Mouse (Mus musculus): ENCODE data around the gene Klf13. TPM values are rescaled to one million over a fixed set of nuclear protein-coding genes. Genes with fewer than 3 reads are reported as not detected.

The Klf13 gene
- total and polyA plus RNA-seq, 2 experiments from 2014 or later = 32.0 TPM

- H3K36me3 ChIP-seq (ENCODE audit: insufficient read depth) = no peaks in the 10 kb centered on the region
- peaks cover 22% of the 10 kb centered on the region for H3K4me1 ChIP-seq (ENCODE audit: insufficient read depth)
- no peaks in the 10 kb centered on the region for H3K9me3 ChIP-seq (ENCODE audit: low read length)
- DNase-seq (no peak), ATAC-seq (no peak)
- H3K27me3 ChIP-seq (ENCODE audit: insufficient read depth, low read length) = no peaks in the 10 kb centered on the region
- H3K4me3 ChIP-seq (ENCODE audit: low read depth, low read length) = no peak overlapping the region
- 78% methylated on average over 6 of the region's 6 CpGs for WGBS
- H3K9ac ChIP-seq = no peak overlapping the region
- no peak overlapping the region for H3K4me2 ChIP-seq (ENCODE audit: low read depth)
- no peak overlapping the region for H3K27ac ChIP-seq (ENCODE audit: low read depth, low read length)
- TF ChIP-seq CTCF (IDR thresholded peaks at IDR 0.05; ENCODE audit: low read depth) = no peak
Measured at GRCm38 (mm10) chr7:63933905-63934304, 4.8 kb downstream of the Klf13 start.

DNA sequence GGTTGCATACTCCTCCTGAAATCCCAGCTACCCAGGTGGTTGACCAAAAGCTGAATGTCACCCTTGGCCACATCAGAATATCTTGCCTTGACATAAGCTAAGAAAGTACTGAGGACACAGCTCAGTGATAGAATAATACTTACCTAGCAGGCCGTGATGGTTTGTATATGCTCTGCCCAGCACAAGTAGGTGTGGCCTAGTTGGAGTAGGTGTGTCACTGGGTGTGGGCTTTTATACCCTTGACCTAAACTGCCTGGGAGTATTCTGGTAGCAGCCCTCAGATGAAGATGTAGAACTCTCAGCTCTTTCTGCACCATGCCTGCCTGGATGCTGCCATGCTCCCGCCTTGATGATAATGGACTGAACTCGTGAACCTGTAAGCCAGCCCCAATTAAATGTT, 6.3 kb downstream of the Klf13 start:
- H3K4me3 ChIP-seq (ENCODE audit: low read depth, low read length) = no peak overlapping the region
- no peaks in the 10 kb centered on the region for H3K9me3 ChIP-seq (ENCODE audit: low read length)
- 87% methylated on average over 3 of the region's 3 CpGs for WGBS
- DNase-seq = no peak
- H3K27me3 ChIP-seq (ENCODE audit: insufficient read depth, low read length) = no peaks in the 10 kb centered on the region
- H3K4me1 ChIP-seq (ENCODE audit: insufficient read depth) = peaks cover 22% of the 10 kb centered on the region
- H3K4me2 ChIP-seq (ENCODE audit: low read depth) = no peak overlapping the region
- H3K36me3 ChIP-seq (ENCODE audit: insufficient read depth) = no peaks in the 10 kb centered on the region
- no peak overlapping the region for H3K9ac ChIP-seq
- ATAC-seq = no peak
- no peak overlapping the region for H3K27ac ChIP-seq (ENCODE audit: low read depth, low read length)
- TF ChIP-seq CTCF (IDR thresholded peaks at IDR 0.05; ENCODE audit: low read depth) = no peak

GRCm38 (mm10) chr7:63930766-63931165, 7.9 kb downstream of the Klf13 start:
- no peak overlapping the region for H3K27ac ChIP-seq (ENCODE audit: low read depth, low read length)
- TF ChIP-seq CTCF (IDR thresholded peaks at IDR 0.05; ENCODE audit: low read depth) = no peak
- no peaks in the 10 kb centered on the region for H3K9me3 ChIP-seq (ENCODE audit: low read length)
- no peaks in the 10 kb centered on the region for H3K27me3 ChIP-seq (ENCODE audit: insufficient read depth, low read length)
- WGBS = 77% methylated on average over 5 of the region's 5 CpGs
- H3K4me2 ChIP-seq (ENCODE audit: low read depth) = no peak overlapping the region
- no peak for DNase-seq
- H3K4me3 ChIP-seq (ENCODE audit: low read depth, low read length) = no peak overlapping the region
- peaks cover 27% of the 10 kb centered on the region for H3K4me1 ChIP-seq (ENCODE audit: insufficient read depth)
- no peaks in the 10 kb centered on the region for H3K36me3 ChIP-seq (ENCODE audit: insufficient read depth)
- no peak overlapping the region for H3K9ac ChIP-seq
- no peak for ATAC-seq

DNA sequence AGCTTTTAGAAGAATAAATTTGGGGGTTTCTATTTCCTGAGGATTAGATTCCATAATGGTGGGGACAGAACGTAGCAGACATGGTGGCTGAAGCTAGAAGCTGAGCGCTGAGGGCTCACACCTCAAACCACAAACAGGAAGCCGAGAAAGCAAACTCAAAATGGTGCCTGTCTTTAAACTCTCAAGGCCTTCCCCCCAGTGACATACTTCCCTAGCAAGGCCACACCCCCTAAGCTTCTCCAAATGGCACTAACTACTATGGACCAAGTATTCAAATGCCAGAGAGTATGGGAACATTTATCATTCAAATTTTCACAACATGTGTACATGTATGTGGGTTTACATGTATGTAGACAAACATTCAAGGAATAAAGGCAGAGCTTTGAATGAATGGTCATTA, 8.6 kb downstream of the Klf13 start:
- H3K4me3 ChIP-seq (ENCODE audit: low read depth, low read length) = no peak overlapping the region
- no peak for TF ChIP-seq CTCF (IDR thresholded peaks at IDR 0.05; ENCODE audit: low read depth)
- H3K4me1 ChIP-seq (ENCODE audit: insufficient read depth) = peaks cover 27% of the 10 kb centered on the region
- no peak overlapping the region for H3K27ac ChIP-seq (ENCODE audit: low read depth, low read length)
- H3K9ac ChIP-seq = no peak overlapping the region
- H3K4me2 ChIP-seq (ENCODE audit: low read depth) = no peak overlapping the region
- DNase-seq (no peak), ATAC-seq (no peak)
- H3K36me3 ChIP-seq (ENCODE audit: insufficient read depth) = no peaks in the 10 kb centered on the region
- WGBS = 87% methylated on average over 3 of the region's 3 CpGs
- H3K27me3 ChIP-seq (ENCODE audit: insufficient read depth, low read length) = no peaks in the 10 kb centered on the region
- H3K9me3 ChIP-seq (ENCODE audit: low read length) = no peaks in the 10 kb centered on the region

GRCm38 (mm10) chr7:63929080-63929479, 9.6 kb downstream of the Klf13 start:
- no peaks in the 10 kb centered on the region for H3K9me3 ChIP-seq (ENCODE audit: low read length)
- DNase-seq = no peak
- no peak for ATAC-seq
- WGBS = 83% methylated on average over 4 of the region's 4 CpGs
- peaks cover 26% of the 10 kb centered on the region for H3K4me1 ChIP-seq (ENCODE audit: insufficient read depth)
- no peak overlapping the region for H3K4me2 ChIP-seq (ENCODE audit: low read depth)
- H3K27me3 ChIP-seq (ENCODE audit: insufficient read depth, low read length) = no peaks in the 10 kb centered on the region
- H3K36me3 ChIP-seq (ENCODE audit: insufficient read depth) = no peaks in the 10 kb centered on the region
- H3K27ac ChIP-seq (ENCODE audit: low read depth, low read length) = no peak overlapping the region
- no peak overlapping the region for H3K9ac ChIP-seq
- TF ChIP-seq CTCF (IDR thresholded peaks at IDR 0.05; ENCODE audit: low read depth) = no peak
- no peak overlapping the region for H3K4me3 ChIP-seq (ENCODE audit: low read depth, low read length)

DNA sequence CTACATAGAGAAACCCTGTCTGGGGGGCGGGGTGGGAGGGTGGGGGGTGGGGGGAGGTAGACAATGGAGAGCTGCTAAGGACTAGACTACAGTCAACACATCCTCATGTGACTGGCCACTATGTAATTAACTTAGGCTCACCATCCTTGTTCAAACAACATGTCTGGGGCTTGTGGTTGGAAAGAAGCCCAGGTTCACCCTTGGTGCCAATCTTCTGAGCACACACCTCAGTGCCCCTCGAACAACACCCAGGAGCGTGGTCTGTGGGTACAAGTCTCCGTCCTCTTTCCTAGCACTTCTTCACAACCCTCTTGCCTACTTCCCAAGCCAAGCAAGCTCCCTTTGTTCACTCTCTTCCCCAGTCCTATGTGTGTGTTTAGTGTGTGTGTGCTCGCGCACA, 11.6 kb downstream of the Klf13 start:
- H3K4me2 ChIP-seq (ENCODE audit: low read depth) = no peak overlapping the region
- no peak for ATAC-seq
- H3K27ac ChIP-seq (ENCODE audit: low read depth, low read length) = no peak overlapping the region
- H3K27me3 ChIP-seq (ENCODE audit: insufficient read depth, low read length) = no peaks in the 10 kb centered on the region
- H3K9ac ChIP-seq = no peak overlapping the region
- no peak overlapping the region for H3K4me3 ChIP-seq (ENCODE audit: low read depth, low read length)
- no peak for TF ChIP-seq CTCF (IDR thresholded peaks at IDR 0.05; ENCODE audit: low read depth)
- WGBS = 89% methylated on average over 6 of the region's 6 CpGs
- no peak for DNase-seq
- H3K4me1 ChIP-seq (ENCODE audit: insufficient read depth) = peaks cover 22% of the 10 kb centered on the region
- no peaks in the 10 kb centered on the region for H3K9me3 ChIP-seq (ENCODE audit: low read length)
- H3K36me3 ChIP-seq (ENCODE audit: insufficient read depth) = no peaks in the 10 kb centered on the region

- DNase-seq = no peak
- Histone ChIP-seq H3K9ac (no peak overlapping the region), H3K27me3 (ENCODE audit: insufficient read depth, low read length) (no peaks in the 10 kb centered on the region), H3K4me1 (ENCODE audit: insufficient read depth) (peaks cover 22% of the 10 kb centered on the region), H3K36me3 (ENCODE audit: insufficient read depth) (no peaks in the 10 kb centered on the region), H3K27ac (ENCODE audit: low read depth, low read length) (no peak overlapping the region), H3K4me3 (ENCODE audit: low read depth, low read length) (no peak overlapping the region), H3K4me2 (ENCODE audit: low read depth) (no peak overlapping the region), H3K9me3 (ENCODE audit: low read length) (no peaks in the 10 kb centered on the region)
- ATAC-seq = no peak
- 55% methylated on average over 3 of the region's 3 CpGs for WGBS
- TF ChIP-seq CTCF (IDR thresholded peaks at IDR 0.05; ENCODE audit: low read depth) = no peak
Measured at GRCm38 (mm10) chr7:63926492-63926891, 12.2 kb downstream of the Klf13 start.

Measured in forebrain, postnatal 0 days (tissue).